Mouse (Mus musculus): ENCODE measurements around the gene Zkscan1.

- TF ChIP-seq POLR2A (IDR thresholded peaks at IDR 0.05; ENCODE audit: borderline replicate concordance, control insufficient read depth, low read depth, low read length) (no peak), CTCF (IDR thresholded peaks at IDR 0.05; ENCODE audit: control insufficient read depth, insufficient read depth, low read length) (no peak)
Observed at GRCm38 (mm10) chr5:138094474-138094873, 9.6 kb downstream of the Zkscan1 start.
